Mouse (Mus musculus): ENCODE results near the gene Sipa1l1.

DNA sequence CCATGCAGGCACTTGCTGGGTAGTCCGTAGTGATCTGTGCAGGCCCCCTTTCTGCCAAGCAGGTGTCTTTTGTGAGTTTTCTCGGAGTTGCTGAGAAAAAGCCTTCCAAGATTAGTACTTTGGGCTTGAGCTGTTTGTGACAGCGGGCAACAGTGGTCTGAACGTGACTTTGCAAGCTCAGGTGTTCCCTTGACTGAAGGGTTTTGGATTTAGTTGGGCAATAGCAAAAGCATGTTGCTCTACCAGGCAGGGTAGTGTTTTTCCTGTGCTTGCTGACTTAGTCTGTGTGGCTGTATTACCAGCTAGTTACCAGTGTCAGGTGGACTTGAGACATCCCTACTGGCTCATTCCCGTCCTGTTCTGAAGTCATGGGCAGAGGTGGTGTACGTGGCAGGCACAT, 30.2 kb downstream of the Sipa1l1 start:
- TF ChIP-seq POLR2A (IDR thresholded peaks at IDR 0.05; ENCODE audit: insufficient read depth, low read depth, low read length) (no peak), CTCF (IDR thresholded peaks at IDR 0.05; ENCODE audit: insufficient read depth, low read depth, low read length) (no peak)
